Mouse (Mus musculus) lung, adult 18-20 months (tissue): ENCODE data around the gene Ubox5.

Experiments
- DNase-seq, 2 experiments: peaks; one replicate each; pipeline ENCODE4 v3.0.0; 2022; ENCODE audit warnings: mixed read lengths in 2 of 2

Ubox5 gene

DNA sequence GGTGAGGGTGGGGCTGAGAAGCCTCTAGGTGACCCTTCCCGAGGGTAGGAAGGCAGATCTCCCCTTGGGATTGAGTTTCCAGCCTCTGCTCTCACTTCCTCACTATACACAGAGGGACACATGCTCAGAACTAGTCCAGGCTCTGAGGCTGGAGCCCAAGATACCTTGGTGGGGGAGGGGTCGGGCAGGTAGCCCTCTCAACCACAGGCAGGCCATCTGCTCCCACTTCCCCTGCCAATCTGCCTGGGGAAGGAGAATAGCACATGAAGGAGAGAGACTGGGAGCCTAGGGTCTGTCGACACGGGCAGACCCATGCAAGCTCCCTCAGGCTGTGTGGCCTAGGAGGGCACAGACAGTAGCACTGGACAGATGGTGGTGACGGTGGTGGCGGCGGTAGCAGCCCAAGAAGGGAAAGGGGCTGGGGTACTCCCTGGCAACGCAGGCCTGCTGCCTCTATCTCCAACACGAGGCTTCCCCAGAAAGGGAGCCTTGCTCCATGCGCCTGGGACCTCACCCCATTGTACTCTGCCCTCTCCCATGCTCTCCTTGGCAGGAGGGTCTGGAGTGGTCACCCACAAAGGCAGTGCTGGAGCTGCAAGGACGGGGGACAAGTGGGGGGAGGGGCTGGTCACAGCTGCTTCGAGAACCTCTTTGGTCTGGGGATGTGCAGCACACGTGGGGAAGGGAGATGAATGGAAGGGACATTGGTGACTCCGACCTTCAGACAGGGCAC lies 4.3 kb upstream of the Ubox5 start:
- DNase-seq: no peak

DNA sequence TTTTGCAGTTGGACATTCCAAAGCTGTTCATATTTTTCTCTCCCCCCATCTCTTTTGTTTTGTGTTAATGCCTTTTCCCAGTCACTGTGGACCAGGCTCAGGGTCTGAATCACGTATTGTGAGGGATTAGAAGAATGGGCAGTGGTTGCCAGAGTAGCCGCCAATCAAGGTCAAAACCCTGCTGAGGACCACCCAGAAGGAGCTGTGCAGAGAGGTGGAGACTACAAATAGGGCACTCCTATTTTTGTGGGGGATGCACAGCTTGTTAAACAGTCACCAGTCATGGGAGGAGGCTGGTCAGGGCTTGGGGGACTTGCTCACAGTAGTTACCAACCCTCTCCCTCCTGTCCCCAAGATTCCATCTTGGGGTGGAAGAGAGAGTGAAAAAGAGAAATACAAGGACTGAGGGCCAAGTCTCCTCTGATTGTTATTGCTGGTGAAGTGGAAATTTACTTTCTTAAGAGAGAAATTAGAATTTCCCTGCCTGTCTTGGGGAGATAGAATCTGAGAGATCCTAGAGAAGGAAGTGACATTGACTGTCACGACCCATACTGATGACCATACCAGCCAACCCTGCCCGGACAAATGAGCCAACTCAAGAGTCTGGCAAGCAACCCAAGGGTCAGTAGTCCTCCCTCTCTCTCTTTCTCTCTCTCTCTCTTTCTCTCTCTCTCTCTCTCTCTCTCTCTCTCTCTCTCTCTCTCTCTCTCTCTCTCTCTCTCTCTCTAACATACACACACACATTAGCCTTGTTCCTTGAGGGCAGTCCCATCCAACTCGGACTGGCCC lies 3.2 kb upstream of the Ubox5 start:
- DNase-seq: no peak

DNA sequence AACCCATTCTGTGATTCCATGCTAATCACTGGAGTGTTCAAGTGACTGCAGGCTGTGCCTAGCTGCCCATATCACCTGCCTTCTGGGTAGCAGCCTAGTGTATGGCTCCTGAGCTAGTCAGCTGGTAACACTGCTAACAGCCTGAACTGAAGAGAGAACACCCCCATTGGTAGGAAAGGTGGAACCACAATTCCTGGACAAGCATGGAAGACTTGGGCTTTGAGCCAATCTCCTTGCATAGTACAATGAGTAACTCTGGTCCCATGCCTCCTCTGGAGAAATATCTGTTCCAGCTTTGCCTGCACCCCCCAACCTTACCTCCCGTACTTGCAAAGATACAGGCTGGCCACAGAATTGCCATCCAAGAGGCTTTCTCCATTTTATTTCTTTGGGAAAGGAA lies 2.6 kb upstream of the Ubox5 start:
- no peak for DNase-seq

DNA sequence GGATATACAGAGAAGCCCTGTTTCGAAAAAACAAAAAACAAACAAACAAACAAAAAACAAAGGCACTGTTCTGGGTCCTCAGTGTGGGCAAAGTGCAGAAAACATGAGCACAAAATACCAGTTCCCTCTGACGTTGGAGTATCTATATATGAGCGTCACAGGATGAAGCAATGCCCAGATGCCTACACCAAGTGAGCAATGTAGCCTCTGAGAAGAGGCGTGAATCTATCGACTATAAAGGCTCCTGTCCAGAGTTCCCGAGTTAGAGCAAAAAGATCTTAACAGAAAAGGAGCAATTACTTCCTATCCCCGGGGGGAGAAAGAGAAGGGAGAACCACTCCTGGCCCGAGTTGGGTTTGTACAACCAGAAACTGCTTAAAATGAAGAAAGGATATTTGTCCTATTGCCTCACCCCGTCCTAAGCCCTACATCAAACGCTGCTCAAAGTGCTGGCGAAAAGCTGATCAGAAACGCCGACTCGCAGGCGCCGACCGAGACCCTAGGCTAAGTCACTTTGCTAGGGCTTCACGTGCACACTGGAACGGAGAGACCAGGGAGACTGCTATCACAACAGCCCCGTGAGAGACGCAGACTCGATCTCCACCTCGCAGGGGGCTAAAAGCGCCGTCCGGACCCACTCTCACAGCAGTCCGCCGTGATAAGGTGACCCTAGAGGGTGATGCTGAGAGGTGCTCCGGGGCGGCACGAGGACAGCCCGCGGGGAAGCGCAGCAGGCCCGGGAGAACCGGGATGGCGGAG lies 579 bp downstream of the Ubox5 start:
- DNase-seq: no peak

DNA sequence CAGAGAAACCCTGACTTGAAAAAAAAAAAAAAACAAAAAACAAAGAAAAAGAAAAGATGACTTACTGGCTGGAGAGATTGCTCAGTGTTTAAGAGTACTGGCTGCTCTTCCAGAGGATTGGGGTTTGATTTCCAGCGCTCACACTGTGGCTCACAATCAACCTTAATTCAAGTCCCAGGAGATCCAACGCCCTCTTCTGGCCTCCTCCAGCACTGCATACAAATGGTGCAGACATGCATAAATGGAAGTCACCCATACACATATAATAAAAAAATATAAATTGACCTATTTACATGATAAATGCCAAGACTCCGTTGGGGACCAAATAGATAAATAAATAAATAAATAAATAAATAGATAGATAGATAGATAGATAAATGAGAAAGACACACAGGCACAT lies 1.4 kb downstream of the Ubox5 start:
- DNase-seq: no peak

DNA sequence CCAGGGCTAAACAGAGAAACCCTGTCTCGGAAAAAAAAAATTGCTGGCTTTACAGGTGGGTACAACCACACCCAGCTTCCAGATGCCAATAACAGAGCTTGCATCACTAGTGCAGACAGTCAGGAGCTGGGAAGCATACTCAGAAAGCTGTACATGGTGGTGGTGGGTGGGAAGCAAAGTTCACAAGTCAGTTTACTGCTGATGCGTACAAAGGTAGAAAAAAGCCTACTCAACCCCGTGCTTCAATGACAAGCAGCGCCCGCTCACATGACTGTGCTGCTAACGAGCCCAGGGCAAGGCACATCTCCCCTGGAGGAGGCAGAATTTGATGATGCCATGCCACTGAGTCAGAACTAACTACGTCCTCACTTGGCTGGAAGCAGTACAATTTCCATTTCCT lies 10.9 kb downstream of the Ubox5 start:
- no peak for DNase-seq

DNA sequence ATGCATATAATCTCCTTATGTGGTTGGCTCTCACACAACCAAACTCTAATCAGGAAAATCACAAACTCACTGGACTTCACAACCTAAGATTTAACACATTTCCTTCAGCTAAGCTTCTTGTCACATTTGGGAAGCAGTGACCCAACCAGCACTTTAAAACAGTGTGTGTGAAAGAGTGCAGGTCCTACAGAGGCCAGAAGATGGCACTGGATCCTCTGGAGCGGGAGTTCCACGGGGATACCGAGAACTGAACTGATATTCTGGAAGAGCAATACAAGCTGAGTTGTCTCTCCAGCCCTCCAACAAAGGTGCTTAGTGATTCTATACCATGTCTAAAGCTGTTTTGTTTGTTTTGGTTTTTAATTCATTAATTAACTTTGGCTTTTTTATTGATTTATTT lies 16.7 kb downstream of the Ubox5 start:
- no peak for DNase-seq

DNA sequence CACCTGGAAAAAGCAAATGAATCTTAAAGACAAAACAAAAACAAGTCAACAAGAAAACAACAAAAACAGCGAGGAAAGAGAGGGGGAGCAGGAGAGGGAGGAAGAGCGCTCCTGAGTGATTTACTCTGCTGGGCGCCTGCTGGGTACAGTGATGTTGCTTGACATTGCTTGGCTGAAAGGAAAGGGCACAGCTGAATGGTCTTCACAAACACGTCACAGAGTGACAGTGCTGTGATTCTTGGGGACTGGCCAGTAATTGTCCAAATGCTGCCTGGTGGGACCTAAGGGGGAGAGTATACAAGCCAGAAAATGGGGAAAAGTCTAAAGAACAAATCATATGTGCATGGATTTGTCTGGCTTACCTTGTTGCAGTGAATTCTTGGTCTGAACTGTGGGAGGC lies 27.6 kb downstream of the Ubox5 start:
- DNase-seq: no peak

DNA sequence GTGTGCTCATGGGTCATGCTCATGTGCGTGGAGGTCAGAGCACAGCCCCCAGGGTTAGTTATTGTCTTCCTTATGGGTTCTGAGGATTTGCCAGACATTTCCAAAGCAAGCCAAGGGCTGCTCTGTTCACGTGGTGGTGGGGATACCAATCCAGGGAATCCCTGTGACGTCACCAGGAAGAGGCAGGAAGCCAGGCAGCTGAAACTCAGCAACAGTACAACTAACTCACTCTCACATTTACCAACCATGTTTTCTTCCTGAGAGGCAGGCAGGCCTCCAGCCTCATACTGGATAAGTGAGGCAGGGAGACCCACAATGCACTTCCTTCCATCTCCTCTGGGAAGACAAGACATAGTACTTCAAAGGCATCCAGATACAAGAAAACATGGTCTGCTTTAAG lies 31.4 kb downstream of the Ubox5 start:
- DNase-seq: no peak

DNA sequence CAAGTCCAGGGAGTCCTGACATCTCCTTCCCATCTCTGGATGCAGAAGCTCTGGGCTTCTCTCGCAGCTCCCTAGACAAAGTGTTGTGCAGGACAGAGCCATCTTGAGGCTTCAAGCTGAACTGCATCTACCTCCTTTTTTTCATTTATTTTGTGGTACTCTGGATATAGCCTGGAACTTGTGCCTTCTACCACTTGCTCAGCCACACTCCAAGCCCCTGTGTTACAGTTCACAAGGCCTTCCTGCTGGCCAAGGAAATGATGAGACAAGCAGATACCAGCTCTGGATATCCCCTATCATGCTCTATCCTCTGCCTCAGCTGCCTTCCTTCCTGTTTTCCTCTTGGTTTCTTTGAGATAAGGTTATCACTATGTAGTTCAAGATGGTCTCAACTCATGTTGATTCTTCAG lies 32.2 kb downstream of the Ubox5 start:
- DNase-seq: no peak

DNA sequence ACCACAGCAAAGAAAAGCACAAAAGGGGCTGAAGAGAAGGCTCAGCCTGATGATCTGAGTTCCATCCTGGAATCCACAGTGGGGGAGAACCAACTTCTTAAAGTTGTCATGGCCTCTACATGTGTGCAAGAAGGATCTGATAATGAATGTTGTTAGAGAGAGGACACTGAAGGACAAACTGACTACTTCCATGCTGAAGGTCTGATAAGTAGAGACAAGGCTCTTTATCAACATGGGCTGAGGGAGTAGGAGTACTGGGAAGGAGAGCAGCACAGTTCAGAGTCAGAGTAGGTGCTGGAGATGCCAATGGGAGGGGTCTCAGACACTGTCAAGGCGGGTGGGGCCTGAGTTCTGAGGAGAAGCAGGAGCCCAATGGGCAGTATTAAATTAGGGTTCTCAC lies 34.2 kb downstream of the Ubox5 start:
- DNase-seq: no peak

DNA sequence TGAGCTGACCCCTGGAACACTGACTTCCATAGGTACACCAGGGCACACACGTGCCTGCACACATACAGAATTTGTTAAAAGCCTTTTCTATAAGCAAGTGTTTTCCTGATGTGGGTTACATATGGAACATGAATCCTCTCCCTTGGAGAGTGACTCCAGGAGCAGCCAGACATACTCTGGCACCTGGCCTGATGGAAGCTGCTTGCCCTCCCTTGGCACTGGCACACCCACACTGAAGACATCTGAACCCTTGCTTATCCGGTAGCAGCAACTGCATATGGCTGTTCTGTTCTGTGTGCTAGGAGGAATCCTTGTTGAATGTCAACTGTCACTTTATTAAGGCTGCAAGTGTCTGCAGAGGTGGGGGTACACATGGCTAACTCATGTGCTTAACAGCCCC lies 38.8 kb downstream of the Ubox5 start:
- no peak for DNase-seq

DNA sequence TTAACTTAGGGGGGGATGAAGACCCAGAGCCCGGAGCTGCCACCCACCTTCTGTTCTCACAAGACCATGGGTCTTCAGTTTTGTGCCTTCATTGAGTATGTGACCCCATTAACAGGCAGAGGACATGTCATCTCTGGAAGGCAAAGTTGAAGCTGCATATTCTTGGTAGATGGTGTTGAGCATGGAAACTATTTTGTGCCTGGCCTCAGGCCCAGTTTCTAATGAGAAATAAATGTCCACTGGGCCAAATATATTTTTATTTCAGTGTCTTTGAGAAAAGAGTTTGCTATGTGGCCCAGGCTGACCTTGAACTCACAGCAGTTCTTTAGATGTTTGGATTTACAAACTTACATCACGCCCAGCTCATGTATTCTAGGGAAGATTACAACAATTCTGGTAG lies 40.1 kb downstream of the Ubox5 start:
- no peak for DNase-seq

DNA sequence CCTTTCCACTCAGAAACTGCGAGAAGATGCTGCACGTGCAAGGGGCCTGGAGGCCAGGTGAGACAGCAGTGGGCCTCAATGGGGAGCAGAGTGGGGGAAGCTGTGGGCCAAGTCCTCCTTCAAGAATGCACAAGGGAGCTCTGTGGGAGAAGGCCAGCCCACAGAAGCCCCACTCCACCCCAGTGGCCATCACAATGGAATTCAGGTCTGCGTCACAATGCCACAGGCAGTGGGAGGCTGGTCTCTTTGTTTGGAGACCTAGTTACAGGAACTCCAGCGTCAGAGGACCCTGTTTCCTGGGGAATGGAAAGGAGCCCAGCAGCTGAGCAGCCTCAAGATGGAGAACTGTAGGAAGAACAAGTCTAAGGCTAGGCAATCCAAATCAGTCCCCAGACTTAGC lies 40.7 kb downstream of the Ubox5 start:
- DNase-seq: no peak

DNA sequence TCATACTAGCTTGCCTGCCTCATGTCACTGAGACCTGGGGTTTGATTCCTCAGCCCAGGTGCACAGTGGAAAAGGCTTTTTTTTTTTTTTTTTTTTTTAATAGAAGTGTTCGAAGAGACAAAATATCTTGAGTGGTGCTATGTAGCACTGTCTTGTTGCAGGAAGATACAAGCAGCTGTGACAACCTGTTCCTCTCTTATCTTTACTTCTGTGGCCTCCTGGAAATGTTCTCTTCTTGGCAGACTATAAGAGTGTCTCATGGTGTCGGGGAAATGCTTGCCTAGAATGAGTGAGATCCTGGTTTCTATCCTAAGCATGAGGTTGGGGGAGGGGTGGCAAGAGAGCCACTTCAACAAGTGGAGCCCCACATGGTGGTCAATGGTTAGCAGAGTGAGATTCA lies 41.5 kb downstream of the Ubox5 start:
- no peak for DNase-seq

DNA sequence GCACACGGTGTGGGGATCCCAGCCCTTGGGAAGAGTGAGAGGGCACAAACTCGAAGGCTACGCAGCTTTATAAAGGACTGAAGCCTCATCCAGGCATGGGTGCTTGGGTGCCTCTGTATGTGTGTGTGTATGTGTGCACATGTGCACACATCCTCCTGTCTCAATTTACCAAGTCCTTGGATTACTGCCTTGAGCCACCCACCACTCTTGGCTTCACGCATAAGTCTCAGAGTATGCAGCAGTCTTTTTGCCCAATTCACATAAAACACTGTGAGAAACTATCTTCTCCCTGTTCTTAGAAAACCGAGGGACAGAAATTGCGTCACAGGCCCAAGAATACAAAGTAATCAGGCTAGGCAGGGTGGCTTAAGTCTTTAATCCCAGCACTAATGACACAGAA lies 43.8 kb downstream of the Ubox5 start:
- no peak for DNase-seq

DNA sequence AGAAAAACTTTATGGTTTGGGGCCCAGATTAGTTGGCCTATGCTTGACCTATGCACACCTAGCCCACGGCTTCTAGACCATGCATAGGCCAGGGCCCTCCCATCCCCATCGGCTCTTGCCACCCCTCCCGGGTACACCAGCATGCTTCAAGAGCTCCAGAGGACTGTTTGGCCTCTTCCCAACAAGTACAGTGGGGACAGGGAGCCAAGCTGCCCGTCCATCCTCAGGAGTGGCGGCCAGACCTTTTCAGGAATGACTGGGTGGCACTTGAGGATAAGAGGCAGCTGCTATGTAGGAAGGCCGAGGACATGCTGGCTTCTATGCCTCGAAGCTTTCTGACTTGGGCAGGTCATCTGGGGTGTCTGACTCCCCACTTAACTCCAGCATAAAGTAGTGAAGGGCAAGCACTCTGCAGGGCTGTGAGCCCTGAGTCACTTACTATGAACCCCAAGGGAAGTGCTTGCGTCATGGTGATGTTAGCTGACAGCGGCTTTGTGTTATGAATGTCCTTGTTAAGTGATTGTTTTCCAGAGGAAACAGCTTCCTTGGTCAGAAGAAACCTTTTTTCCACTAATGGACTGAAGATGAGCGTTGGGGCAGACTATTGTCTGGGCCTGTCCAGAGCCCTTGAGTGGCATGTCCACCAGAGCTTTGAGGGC lies 45.8 kb downstream of the Ubox5 start:
- DNase-seq: peak; percentile 42 to 61

DNA sequence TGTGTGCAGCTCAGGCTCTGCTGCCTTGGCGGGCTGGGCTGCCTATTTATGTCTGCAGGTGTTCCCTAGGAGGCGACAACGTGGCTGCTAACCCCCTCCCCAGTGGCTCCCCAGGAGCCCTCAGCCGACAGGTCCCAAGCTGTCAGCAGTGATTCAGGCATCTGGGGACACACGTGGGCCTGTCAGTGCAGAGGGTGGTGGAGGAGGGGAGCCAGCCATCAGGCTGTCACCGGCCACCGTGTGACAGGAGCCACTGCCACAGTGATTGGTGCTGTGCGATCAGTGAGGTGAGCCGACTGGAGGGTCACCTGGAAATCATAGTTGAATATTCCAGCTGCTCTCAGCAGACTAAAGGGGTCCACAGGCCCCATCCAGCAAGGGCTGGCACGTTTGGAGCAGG lies 47.3 kb downstream of the Ubox5 start, which contains the start of gene Avp:
Gene Avp, minus strand, starts transcription at position 3 of the 400 bp plus-strand sequence.
- DNase-seq: no peak

DNA sequence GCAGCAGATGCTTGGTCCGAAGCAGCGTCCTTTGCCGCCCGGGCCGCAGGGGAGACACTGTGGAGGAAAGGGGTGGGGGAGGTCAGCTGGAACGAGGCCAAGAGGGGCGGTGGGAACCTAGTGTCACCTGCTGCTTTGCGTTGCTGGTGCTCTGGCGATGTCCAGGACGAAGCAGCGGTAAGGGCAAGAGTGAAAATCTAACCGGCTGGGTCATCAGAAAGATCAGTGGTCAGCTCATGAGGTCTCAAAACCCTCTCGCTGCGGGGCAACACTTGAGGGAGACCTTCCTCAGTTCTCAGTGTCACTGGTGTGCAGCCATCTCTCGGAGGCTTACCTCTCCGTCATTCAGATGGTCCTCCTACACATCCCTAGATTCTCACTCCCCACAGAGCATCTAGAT lies 48.6 kb downstream of the Ubox5 start:
- DNase-seq: no peak

DNA sequence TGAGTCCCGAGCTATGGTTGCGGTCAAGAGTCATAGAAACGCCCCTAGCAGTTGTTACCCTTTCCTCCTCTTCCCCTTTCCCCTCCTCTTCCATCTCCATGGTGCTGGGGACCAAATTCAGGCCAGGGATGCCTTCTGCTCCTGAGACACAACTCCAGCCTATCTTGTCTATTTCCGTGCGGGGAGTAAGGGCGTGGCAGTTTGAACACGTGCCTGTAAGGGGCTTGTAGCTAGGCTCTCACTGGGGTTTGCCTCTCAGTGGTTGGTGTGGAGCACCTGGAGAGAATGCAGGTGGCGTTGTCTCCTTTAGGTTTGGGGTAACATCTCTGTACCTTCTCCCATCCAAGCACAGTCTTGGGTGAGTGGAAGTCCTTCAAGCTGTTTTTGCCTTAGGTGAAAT lies 50.0 kb downstream of the Ubox5 start:
- no peak for DNase-seq

DNA sequence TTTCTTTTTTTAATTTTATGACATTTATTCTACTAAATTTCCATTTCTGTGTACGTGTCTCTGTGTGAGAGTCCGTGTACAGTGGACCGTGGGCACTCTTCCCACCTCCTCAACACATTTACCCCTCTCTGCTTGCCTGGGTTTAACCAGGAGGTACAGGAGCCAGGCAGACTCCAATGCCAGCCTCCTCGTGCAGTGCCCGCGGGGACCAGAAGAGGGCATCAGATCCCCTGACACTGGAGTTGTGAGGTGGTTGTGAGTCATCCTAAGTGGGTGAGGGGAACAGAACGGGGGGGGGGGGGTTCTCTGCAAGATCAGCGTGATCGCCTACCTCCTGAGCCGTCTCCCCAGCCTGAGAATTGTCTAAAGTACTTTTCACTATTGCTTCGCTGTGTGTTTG lies 51.7 kb downstream of the Ubox5 start:
- DNase-seq: peak; percentile 51 to 66

DNA sequence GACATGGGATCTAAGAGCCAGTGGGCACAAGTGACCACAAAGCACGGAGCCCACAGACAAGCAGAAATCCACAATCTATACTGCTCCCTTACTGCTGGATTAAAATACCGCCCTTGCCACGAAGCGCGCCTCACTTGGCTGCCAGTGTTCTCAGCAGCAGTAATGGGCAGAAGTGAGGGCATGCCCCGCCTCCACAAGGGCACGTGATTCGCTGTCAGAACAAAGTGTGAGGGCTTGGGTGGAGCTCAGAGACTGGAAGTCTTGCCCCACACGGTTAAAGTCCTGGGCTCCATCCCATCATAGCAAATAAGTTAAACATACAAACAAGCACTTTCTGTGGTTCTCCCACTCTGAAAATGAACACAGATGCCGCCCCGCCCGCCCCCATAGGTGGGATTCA lies 52.2 kb downstream of the Ubox5 start:
- peak; percentile 63 to 72 for DNase-seq

DNA sequence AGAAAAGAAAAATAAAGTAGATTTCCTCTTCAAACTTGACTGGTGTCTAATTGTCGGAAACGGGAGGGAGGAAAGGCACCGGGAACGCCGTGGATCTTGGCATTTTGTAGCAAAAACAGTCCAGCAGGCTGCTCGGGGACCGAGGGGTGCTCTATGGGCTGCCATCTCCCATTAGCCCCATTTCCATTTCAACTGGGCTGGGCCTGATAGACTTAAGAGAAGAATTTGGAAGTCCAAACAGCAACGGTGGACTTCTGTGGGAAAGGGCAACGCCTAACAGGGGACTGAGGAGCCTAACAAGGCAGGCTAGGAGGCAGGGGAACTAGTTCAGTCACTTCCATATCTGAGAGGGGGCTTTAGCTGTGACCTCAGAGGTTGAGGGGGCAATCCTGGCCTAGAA lies 52.8 kb downstream of the Ubox5 start:
- DNase-seq: no peak
